Mouse (Mus musculus): Measurements from ENCODE around the gene Pecam1. TPM values are rescaled to one million over a fixed set of nuclear protein-coding genes. Genes with fewer than 3 reads are reported as not detected.
"Not testable (repeated sequence)": the region's sequence is repeated elsewhere in the genome, so short reads cannot be mapped to it uniquely, and the experiment has no call there.

Pecam1 gene
- total RNA-seq, 1 experiment from 2014 or later: 56.8 TPM

GRCm38 (mm10) chr11:106776960-106777359, 26.5 kb upstream of the Pecam1 start:
- ATAC-seq (replicated peaks; ENCODE audit: low read depth, poor library complexity, severe bottlenecking): no peak

GRCm38 (mm10) chr11:106773061-106773460, 22.6 kb upstream of the Pecam1 start:
- ATAC-seq (replicated peaks; ENCODE audit: low read depth, poor library complexity, severe bottlenecking): no peak

GRCm38 (mm10) chr11:106770195-106770974, 20.0 kb upstream of the Pecam1 start:
- ATAC-seq (replicated peaks; ENCODE audit: low read depth, poor library complexity, severe bottlenecking): peak; percentile 59

GRCm38 (mm10) chr11:106767516-106767915, 17.1 kb upstream of the Pecam1 start:
- no peak for ATAC-seq (replicated peaks; ENCODE audit: low read depth, poor library complexity, severe bottlenecking)

GRCm38 (mm10) chr11:106766611-106767162, 16.3 kb upstream of the Pecam1 start:
- ATAC-seq (replicated peaks; ENCODE audit: low read depth, poor library complexity, severe bottlenecking): no peak

GRCm38 (mm10) chr11:106762800-106763185, 12.4 kb upstream of the Pecam1 start:
- ATAC-seq (replicated peaks; ENCODE audit: low read depth, poor library complexity, severe bottlenecking): no peak

GRCm38 (mm10) chr11:106762139-106762799, 11.8 kb upstream of the Pecam1 start:
- peak; percentile 76 for ATAC-seq (replicated peaks; ENCODE audit: low read depth, poor library complexity, severe bottlenecking)

GRCm38 (mm10) chr11:106760511-106760910, 10.1 kb upstream of the Pecam1 start:
- ATAC-seq (replicated peaks; ENCODE audit: low read depth, poor library complexity, severe bottlenecking): no peak

- peak; percentile 45; the same call in 1 of the 2 replicates for ATAC-seq (replicated peaks; ENCODE audit: low read depth, poor library complexity, severe bottlenecking)
These were observed 8.6 kb upstream of the Pecam1 start for GRCm38 (mm10) chr11:106759028-106759427.

GRCm38 (mm10) chr11:106755583-106755982, 5.2 kb upstream of the Pecam1 start:
- ATAC-seq (replicated peaks; ENCODE audit: low read depth, poor library complexity, severe bottlenecking): no peak

GRCm38 (mm10) chr11:106753314-106753713, 2.9 kb upstream of the Pecam1 start:
- no peak for ATAC-seq (replicated peaks; ENCODE audit: low read depth, poor library complexity, severe bottlenecking)

GRCm38 (mm10) chr11:106752103-106752502, 1.7 kb upstream of the Pecam1 start:
- peak; percentile 78 for ATAC-seq (replicated peaks; ENCODE audit: low read depth, poor library complexity, severe bottlenecking)

- ATAC-seq (replicated peaks; ENCODE audit: low read depth, poor library complexity, severe bottlenecking): peak; percentile 71
These were observed 901 bp upstream of the Pecam1 start, which contains the start of gene Milr1 for GRCm38 (mm10) chr11:106751039-106752018. Milr1 (plus strand) TSS chr11:106751226.

GRCm38 (mm10) chr11:106749557-106750120, 789 bp downstream of the Pecam1 start:
- ATAC-seq (replicated peaks; ENCODE audit: low read depth, poor library complexity, severe bottlenecking): not testable (repeated sequence)

GRCm38 (mm10) chr11:106744949-106745348, 5.5 kb downstream of the Pecam1 start:
- no peak for ATAC-seq (replicated peaks; ENCODE audit: low read depth, poor library complexity, severe bottlenecking)

GRCm38 (mm10) chr11:106742388-106742841, 8.0 kb downstream of the Pecam1 start:
- ATAC-seq (replicated peaks; ENCODE audit: low read depth, poor library complexity, severe bottlenecking): peak; percentile 65

- ATAC-seq (replicated peaks; ENCODE audit: low read depth, poor library complexity, severe bottlenecking): no peak
These were observed 8.6 kb downstream of the Pecam1 start for GRCm38 (mm10) chr11:106741826-106742225.

GRCm38 (mm10) chr11:106741232-106741631, 9.2 kb downstream of the Pecam1 start:
- no peak for ATAC-seq (replicated peaks; ENCODE audit: low read depth, poor library complexity, severe bottlenecking)

GRCm38 (mm10) chr11:106740724-106741123, 9.7 kb downstream of the Pecam1 start:
- ATAC-seq (replicated peaks; ENCODE audit: low read depth, poor library complexity, severe bottlenecking): not testable (repeated sequence)
